Mouse (Mus musculus) thymus, postnatal 14 days (tissue): ENCODE results near the gene Mpv17l2.

Experiments used
- DNase-seq: peaks from one replicate; pipeline ENCODE4 v3.0.0; 2021

The Mpv17l2 gene

GRCm38 (mm10) chr8:70748246-70749096 is 12.3 kb downstream of the Mpv17l2 start:
- DNase-seq, result peak; percentile 1

GRCm38 (mm10) chr8:70747211-70747890 is 13.4 kb downstream of the Mpv17l2 start:
- DNase-seq, result no peak

GRCm38 (mm10) chr8:70746676-70747075 is 14.1 kb downstream of the Mpv17l2 start:
- no peak for DNase-seq

GRCm38 (mm10) chr8:70745691-70746220 is 15.0 kb downstream of the Mpv17l2 start:
- DNase-seq, result no peak

GRCm38 (mm10) chr8:70744806-70745205 is 15.9 kb downstream of the Mpv17l2 start:
- DNase-seq, result no peak

GRCm38 (mm10) chr8:70743656-70744590 is 16.8 kb downstream of the Mpv17l2 start:
- DNase-seq, result no peak

- no peak for DNase-seq
Measured at GRCm38 (mm10) chr8:70742981-70743655, 17.6 kb downstream of the Mpv17l2 start.

- DNase-seq, result no peak
Measured at GRCm38 (mm10) chr8:70742176-70742575, 18.6 kb downstream of the Mpv17l2 start.

- DNase-seq, result no peak
Measured at GRCm38 (mm10) chr8:70741661-70742060, 19.1 kb downstream of the Mpv17l2 start.

- DNase-seq, result peak; percentile 40
Measured at GRCm38 (mm10) chr8:70738211-70738610, 22.5 kb downstream of the Mpv17l2 start.

- DNase-seq, result no peak
Measured at GRCm38 (mm10) chr8:70737705-70738104, 23.0 kb downstream of the Mpv17l2 start.

- DNase-seq, result no peak
Measured at GRCm38 (mm10) chr8:70730956-70731355, 29.8 kb downstream of the Mpv17l2 start.

- peak; percentile 52 for DNase-seq
Measured at GRCm38 (mm10) chr8:70729808-70730475, 30.8 kb downstream of the Mpv17l2 start.

GRCm38 (mm10) chr8:70726721-70727120 is 34.0 kb downstream of the Mpv17l2 start:
- DNase-seq, result no peak

GRCm38 (mm10) chr8:70725792-70726447 is 34.8 kb downstream of the Mpv17l2 start:
- no peak for DNase-seq

- DNase-seq, result no peak
Measured at GRCm38 (mm10) chr8:70724216-70724615, 36.5 kb downstream of the Mpv17l2 start.

GRCm38 (mm10) chr8:70723486-70724210 is 37.1 kb downstream of the Mpv17l2 start, which contains the start of gene Pde4c:
TSS of gene Pde4c (plus strand) at chr8:70723720.
- no peak for DNase-seq

- DNase-seq, result no peak
Measured at GRCm38 (mm10) chr8:70721601-70722000, 39.1 kb downstream of the Mpv17l2 start.

- peak; percentile 76 for DNase-seq
Measured at GRCm38 (mm10) chr8:70720739-70721138, 40.0 kb downstream of the Mpv17l2 start.

- no peak for DNase-seq
Measured at GRCm38 (mm10) chr8:70719796-70720270, 40.9 kb downstream of the Mpv17l2 start.
